Mouse (Mus musculus): ENCODE results near the gene Rfng.
A peak's percentile ranks its signal among the peaks of the same experiment; 100 is the strongest.
"Not testable (repeated sequence)": the region's sequence is repeated elsewhere in the genome, so short reads cannot be mapped to it uniquely, and the experiment has no call there.

Gene Rfng

GRCm38 (mm10) chr11:120772749-120773148 is 11.3 kb downstream of the Rfng start:
- DNase-seq = no peak

- DNase-seq = no peak
These were observed 15.8 kb downstream of the Rfng start for GRCm38 (mm10) chr11:120768206-120768605.

GRCm38 (mm10) chr11:120767023-120767422 is 17.0 kb downstream of the Rfng start:
- not testable (repeated sequence) for DNase-seq

DNA sequence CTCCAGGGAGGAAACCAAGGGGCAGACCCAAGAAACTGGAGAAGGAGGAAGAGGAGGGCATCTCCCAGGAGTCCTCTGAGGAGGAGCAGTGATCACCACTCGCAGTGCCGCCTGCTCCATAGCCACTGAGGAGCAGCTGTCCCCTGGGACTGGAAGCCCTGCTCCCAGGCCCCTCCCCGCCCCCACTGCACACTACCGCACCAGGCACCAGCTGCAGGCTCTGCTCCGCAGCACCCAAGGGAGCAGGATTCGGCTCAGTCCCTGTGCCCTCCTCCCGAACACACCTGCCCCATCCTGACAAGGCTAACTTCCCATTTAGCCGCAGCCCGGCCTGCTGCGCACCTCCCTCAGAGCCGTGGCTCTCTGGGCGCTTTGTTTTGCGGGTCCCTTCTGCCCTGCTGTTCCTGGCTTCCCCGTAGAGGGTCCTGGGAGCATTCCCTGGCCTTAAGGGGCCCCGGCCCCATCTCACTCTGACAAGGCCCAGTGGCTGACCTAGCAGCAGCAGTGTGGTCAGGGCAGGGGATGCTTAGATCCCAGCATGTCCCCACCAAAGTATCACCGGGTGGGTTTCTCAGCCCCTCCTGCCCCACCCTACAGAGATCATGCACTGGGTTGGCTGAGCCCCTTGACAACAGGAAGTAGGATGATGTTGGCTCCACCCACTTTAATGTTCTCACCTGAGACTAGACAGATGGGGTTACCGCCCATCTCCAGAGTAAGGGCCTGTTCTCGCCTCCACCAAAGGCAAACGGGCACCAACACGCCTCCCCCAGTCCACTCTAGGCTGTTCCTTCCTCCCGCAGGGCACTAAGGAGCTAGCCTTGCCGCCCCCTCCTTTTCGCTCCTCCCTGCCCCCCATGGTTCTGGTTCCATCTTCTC is 20.6 kb downstream of the Rfng start:
- DNase-seq = not testable (repeated sequence)

DNA sequence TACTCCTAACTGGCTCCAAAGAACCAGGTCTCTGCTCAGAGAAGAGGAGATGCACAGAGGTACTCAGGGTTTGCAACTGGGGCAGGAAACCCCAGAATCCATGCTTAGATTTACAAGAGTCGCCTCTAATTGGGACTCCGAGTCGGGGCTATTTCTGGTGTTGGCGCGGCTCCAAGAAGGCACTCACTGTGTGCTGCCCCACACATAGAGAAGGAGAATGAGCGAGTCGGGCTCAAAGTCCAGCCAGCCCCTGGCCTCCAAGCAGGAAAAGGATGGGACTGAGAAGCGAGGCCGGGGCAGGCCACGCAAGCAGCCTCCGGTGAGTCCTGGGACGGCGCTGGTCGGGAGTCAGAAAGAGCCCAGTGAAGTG is 21.4 kb downstream of the Rfng start, which contains the start of gene Hmga1b:
Gene Hmga1b, plus strand, starts transcription at position 123 of the 370 bp plus-strand sequence.
- not testable (repeated sequence) for DNase-seq

DNA sequence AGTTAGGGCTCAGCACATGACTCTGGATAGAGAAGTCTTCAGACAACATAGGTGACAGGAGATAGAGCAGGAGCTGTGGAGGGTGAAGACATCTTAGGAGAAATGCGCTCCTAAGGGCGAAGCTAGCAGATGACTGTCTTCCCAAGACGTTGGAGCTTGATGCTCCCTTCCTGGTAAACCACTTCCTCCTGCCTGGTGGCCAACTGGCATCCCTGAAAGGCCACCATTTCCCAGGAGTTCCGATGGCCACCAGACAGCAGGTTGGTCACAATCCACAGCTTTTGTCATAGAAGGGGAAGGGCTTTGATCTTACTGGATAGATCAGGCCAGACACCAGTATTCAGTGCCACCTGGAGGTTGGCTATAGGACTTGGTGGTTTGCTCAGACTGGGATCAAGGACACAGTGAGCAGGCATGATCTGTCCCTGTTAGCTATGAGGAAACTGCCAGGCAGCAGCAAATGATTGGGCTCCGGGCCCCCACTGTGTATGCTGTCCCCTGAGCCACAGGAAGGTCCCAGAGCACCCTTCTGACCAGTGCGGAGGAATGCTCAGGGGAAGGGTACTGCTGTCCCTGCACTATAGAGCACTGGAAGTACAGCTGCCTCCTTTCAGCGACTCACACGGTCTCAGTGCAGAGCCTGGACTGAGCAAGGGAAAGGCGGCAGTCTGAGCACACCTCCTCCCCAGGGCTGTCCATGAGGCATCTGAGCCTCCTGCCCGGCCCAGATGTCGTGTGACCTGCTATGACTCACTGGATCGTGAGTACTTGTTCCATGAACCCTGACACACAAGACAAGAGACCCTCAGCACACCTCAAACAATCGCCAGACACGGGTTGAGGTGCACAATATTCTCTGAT is 22.0 kb downstream of the Rfng start:
- no peak for DNase-seq

DNA sequence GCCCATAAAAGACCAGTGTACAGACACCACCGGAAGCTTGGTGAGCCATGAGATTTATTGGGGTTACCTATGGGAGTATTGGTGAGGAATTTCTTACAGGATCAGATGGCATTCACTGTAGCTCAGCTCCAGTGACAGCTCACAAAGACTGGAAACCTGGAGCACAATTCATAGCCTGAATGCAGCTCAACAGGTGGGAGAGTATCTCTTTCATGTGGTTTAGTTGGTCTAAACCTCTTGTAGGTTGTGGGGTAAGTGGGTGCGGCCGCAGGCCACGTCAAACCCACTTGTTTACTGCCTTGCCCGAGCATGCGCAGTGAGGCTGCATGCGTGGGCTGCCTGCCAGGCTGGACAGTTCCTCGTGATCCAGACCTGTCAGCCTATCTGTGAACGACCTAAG is 23.8 kb downstream of the Rfng start:
- no peak for DNase-seq

DNA sequence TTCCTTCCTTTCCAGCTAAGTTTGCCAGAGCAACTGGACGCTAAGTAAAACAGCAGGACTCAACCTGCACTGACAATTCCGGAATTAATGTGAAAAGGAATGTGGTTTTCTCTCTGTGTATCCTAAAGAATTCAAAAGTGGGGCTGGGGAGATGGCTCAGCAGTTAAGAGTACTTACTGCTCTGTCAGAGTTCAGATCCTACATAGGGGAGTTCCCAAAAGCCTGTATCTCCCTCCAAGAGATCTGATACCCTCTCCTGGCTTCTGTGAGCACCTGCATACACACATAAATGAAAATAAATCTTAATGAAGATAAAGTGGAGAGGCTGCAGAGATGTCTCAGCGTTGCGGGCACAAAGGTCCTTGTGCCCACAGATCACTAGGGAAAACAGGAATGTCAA is 32.4 kb downstream of the Rfng start:
- no peak for DNase-seq

GRCm38 (mm10) chr11:120749430-120749829 is 34.6 kb downstream of the Rfng start:
- peak; percentile 43 to 44 for DNase-seq

DNA sequence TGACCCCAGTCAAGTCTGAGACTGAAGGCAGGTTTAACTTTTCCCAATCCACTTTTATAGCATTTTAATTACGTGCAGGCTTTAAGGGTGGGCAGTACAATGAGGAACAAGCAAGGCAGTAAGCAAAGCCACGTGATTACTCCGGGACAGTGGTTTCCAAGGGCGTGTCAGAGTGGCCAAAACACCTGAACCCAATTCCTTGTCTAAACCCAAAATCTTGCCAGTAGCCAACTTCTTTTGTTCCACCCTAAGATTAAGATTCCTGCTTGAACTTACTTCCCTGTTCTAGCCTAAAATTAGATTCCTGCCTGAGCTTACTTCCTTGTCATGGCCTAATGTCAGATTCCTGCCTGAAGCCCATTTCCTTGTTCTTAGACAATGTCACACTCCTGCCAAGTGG is 36.0 kb downstream of the Rfng start:
- no peak for DNase-seq

DNA sequence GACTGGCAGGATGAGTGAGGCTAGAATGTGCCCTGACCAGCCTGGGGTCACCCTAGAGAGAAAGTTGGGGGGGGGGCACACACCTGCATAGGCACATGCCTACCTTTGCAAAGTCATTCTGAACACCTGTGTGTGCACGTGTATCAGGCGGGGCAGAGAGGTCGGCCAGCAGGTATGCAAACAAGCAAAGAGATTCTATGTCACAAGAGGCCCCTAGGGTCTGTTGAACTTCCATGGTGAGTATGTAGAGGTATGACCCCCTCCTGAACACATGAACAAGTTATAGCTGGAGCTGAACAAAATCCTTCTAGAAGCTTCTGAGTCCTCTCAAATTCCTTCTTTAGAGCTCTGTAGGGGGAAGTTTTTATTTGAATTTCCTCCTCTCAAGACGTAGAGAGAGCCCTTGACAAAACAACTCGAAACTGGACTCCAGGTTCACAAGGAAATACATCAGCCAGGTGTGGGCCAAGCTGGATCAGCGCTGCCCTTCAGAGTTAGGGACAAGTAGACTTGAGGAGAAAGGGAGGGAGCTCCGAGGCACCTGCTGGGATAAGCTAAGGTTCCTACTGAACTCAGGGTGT is 39.8 kb downstream of the Rfng start:
- DNase-seq = no peak

DNA sequence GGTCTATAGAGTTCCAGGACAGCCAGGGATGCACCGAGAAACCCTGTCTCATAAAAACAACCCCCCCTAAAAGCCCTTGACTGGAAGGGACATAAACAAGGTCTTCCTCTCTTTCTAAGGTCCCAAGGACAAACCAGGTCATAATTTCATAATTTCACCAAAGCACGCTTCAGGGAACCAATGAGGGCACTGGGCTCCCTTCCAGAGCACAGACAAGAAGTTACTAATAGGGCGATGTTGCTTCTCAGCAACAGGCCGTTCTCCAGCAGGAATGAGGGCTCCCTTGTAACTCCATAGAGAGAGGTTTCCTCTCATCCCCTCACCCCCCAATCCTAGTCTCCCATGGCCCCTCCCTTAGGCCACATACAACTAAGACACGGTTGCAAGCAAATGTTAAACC is 43.0 kb downstream of the Rfng start:
- DNase-seq = no peak

DNA sequence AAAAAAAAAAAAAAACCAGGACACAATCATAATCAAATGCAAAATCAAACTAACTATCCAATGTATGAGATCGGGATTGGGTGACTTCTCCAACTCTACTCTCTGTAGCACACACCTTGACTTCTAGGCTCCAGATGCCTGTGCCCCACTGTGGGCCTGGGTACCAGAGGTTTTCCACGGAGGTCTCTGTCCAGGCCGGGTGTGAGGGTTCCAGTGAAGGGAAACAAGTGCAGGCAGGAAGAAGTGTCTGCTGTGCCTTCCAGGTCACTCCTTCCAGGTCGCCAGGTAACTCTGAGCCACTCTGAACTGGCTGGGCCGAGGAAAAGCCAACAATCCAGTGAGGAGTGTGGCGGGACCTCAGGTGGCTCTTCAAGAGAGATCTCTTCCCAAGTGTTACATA is 47.6 kb downstream of the Rfng start:
- DNase-seq = no peak

DNA sequence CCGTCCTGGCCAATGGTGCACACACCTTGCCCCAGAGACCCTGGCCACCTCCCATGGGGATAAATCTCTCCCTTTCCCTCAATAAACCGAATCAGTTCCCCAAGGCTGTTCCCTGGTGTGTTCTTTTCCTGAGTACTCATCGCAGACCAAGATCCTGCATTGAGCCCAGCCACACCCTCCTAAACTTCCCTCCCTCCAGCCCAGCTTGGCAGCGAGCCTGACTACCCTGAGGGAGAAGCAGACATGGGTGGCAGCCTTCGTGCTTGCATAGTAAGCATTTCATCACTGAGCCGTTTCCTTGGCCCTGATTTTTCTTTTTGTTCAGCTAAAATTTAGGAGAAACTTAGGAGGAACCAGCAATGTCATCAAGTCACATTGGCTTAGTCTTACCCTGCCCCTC is 50.5 kb downstream of the Rfng start:
- DNase-seq = peak; percentile 9 to 21

GRCm38 (mm10) chr11:120731858-120732680 is 51.9 kb downstream of the Rfng start, which contains the start of gene Cbr2:
Cbr2 (minus strand) TSS chr11:120732114.
- DNase-seq = no peak

GRCm38 (mm10) chr11:120731395-120731794 is 52.6 kb downstream of the Rfng start:
- DNase-seq = no peak

All from cerebellum, postnatal 10 days (tissue).